Mouse (Mus musculus): Measurements from ENCODE around the gene Aldh18a1. TPM values are rescaled to one million over a fixed set of nuclear protein-coding genes. Genes with fewer than 3 reads are reported as not detected.

Gene Aldh18a1
- polyA plus RNA-seq, 1 experiment: 39.1 TPM

- Histone ChIP-seq H3K27me3 (ENCODE audit: control insufficient read depth, insufficient read depth, low read length, poor library complexity, severe bottlenecking) (no peaks in the 10 kb centered on the region), H3K9ac (ENCODE audit: low read depth, poor library complexity, severe bottlenecking) (no peak overlapping the region), H3K9me3 (replicated peaks; ENCODE audit: control insufficient read depth, insufficient read depth, low read length, poor library complexity, severe bottlenecking) (no peaks in the 10 kb centered on the region), H3K4me1 (ENCODE audit: control insufficient read depth, insufficient read depth, low read length) (no peaks in the 10 kb centered on the region), H3K36me3 (ENCODE audit: control insufficient read depth, insufficient read depth, low read length, poor library complexity, severe bottlenecking) (no peaks in the 10 kb centered on the region), H3K4me3 (ENCODE audit: low read depth, low read length) (no peak overlapping the region), H3K27ac (ENCODE audit: insufficient read depth, low read length) (no peak overlapping the region)
- no peak for TF ChIP-seq POLR2A (IDR thresholded peaks at IDR 0.05; ENCODE audit: insufficient read depth, low read length)
- TF ChIP-seq CTCF (IDR thresholded peaks at IDR 0.05; ENCODE audit: low read depth, low read length): no peak
- TF ChIP-seq EP300 (IDR thresholded peaks at IDR 0.05; ENCODE audit: insufficient read depth, low read depth, low read length): no peak
These were observed 57.9 kb downstream of the Aldh18a1 start for GRCm38 (mm10) chr19:40530323-40530722.

- H3K4me1 ChIP-seq (ENCODE audit: control insufficient read depth, insufficient read depth, low read length): no peaks in the 10 kb centered on the region
These were observed 60.0 kb downstream of the Aldh18a1 start for GRCm38 (mm10) chr19:40528254-40528653.

GRCm38 (mm10) chr19:40526367-40527014, 61.8 kb downstream of the Aldh18a1 start:
- no peak overlapping the region for H3K27ac ChIP-seq (ENCODE audit: insufficient read depth, low read length)
- H3K36me3 ChIP-seq (ENCODE audit: control insufficient read depth, insufficient read depth, low read length, poor library complexity, severe bottlenecking): no peaks in the 10 kb centered on the region
- no peak overlapping the region for H3K9ac ChIP-seq (ENCODE audit: low read depth, poor library complexity, severe bottlenecking)
- no peaks in the 10 kb centered on the region for H3K27me3 ChIP-seq (ENCODE audit: control insufficient read depth, insufficient read depth, low read length, poor library complexity, severe bottlenecking)
- H3K4me1 ChIP-seq (ENCODE audit: control insufficient read depth, insufficient read depth, low read length): no peaks in the 10 kb centered on the region
- H3K4me3 ChIP-seq (ENCODE audit: low read depth, low read length): no peak overlapping the region
- no peak for TF ChIP-seq CTCF (IDR thresholded peaks at IDR 0.05; ENCODE audit: low read depth, low read length)
- TF ChIP-seq EP300 (IDR thresholded peaks at IDR 0.05; ENCODE audit: insufficient read depth, low read depth, low read length): no peak
- TF ChIP-seq POLR2A (IDR thresholded peaks at IDR 0.05; ENCODE audit: insufficient read depth, low read length): no peak
- no peaks in the 10 kb centered on the region for H3K9me3 ChIP-seq (replicated peaks; ENCODE audit: control insufficient read depth, insufficient read depth, low read length, poor library complexity, severe bottlenecking)

More at GRCm38 (mm10) chr19:40528254-40528653, 60.0 kb downstream of the Aldh18a1 start:
- TF ChIP-seq POLR2A (IDR thresholded peaks at IDR 0.05; ENCODE audit: insufficient read depth, low read length): no peak
- no peak for TF ChIP-seq EP300 (IDR thresholded peaks at IDR 0.05; ENCODE audit: insufficient read depth, low read depth, low read length)
- TF ChIP-seq CTCF (IDR thresholded peaks at IDR 0.05; ENCODE audit: low read depth, low read length): no peak
- no peaks in the 10 kb centered on the region for H3K27me3 ChIP-seq (ENCODE audit: control insufficient read depth, insufficient read depth, low read length, poor library complexity, severe bottlenecking)
- H3K9me3 ChIP-seq (replicated peaks; ENCODE audit: control insufficient read depth, insufficient read depth, low read length, poor library complexity, severe bottlenecking): no peaks in the 10 kb centered on the region
- H3K36me3 ChIP-seq (ENCODE audit: control insufficient read depth, insufficient read depth, low read length, poor library complexity, severe bottlenecking): no peaks in the 10 kb centered on the region
- no peak overlapping the region for H3K27ac ChIP-seq (ENCODE audit: insufficient read depth, low read length)
- no peak overlapping the region for H3K9ac ChIP-seq (ENCODE audit: low read depth, poor library complexity, severe bottlenecking)
- H3K4me3 ChIP-seq (ENCODE audit: low read depth, low read length): no peak overlapping the region

GRCm38 (mm10) chr19:40523431-40524005, 64.7 kb downstream of the Aldh18a1 start:
- Histone ChIP-seq H3K27ac (ENCODE audit: insufficient read depth, low read length) (no peak overlapping the region), H3K27me3 (ENCODE audit: control insufficient read depth, insufficient read depth, low read length, poor library complexity, severe bottlenecking) (no peaks in the 10 kb centered on the region), H3K9ac (ENCODE audit: low read depth, poor library complexity, severe bottlenecking) (no peak overlapping the region), H3K9me3 (replicated peaks; ENCODE audit: control insufficient read depth, insufficient read depth, low read length, poor library complexity, severe bottlenecking) (no peaks in the 10 kb centered on the region), H3K4me1 (ENCODE audit: control insufficient read depth, insufficient read depth, low read length) (peaks cover 2% of the 10 kb centered on the region), H3K36me3 (ENCODE audit: control insufficient read depth, insufficient read depth, low read length, poor library complexity, severe bottlenecking) (no peaks in the 10 kb centered on the region), H3K4me3 (ENCODE audit: low read depth, low read length) (no peak overlapping the region)
- TF ChIP-seq CTCF (IDR thresholded peaks at IDR 0.05; ENCODE audit: low read depth, low read length) (no peak), EP300 (IDR thresholded peaks at IDR 0.05; ENCODE audit: insufficient read depth, low read depth, low read length) (no peak), POLR2A (IDR thresholded peaks at IDR 0.05; ENCODE audit: insufficient read depth, low read length) (no peak)

GRCm38 (mm10) chr19:40520403-40520802, 67.9 kb downstream of the Aldh18a1 start:
- Histone ChIP-seq H3K9ac (ENCODE audit: low read depth, poor library complexity, severe bottlenecking) (no peak overlapping the region), H3K4me1 (ENCODE audit: control insufficient read depth, insufficient read depth, low read length) (peaks cover 2% of the 10 kb centered on the region), H3K27ac (ENCODE audit: insufficient read depth, low read length) (no peak overlapping the region), H3K27me3 (ENCODE audit: control insufficient read depth, insufficient read depth, low read length, poor library complexity, severe bottlenecking) (no peaks in the 10 kb centered on the region), H3K9me3 (replicated peaks; ENCODE audit: control insufficient read depth, insufficient read depth, low read length, poor library complexity, severe bottlenecking) (no peaks in the 10 kb centered on the region), H3K4me3 (ENCODE audit: low read depth, low read length) (no peak overlapping the region), H3K36me3 (ENCODE audit: control insufficient read depth, insufficient read depth, low read length, poor library complexity, severe bottlenecking) (no peaks in the 10 kb centered on the region)
- no peak for TF ChIP-seq CTCF (IDR thresholded peaks at IDR 0.05; ENCODE audit: low read depth, low read length)
- TF ChIP-seq POLR2A (IDR thresholded peaks at IDR 0.05; ENCODE audit: insufficient read depth, low read length): no peak
- no peak for TF ChIP-seq EP300 (IDR thresholded peaks at IDR 0.05; ENCODE audit: insufficient read depth, low read depth, low read length)

- TF ChIP-seq CTCF (IDR thresholded peaks at IDR 0.05; ENCODE audit: low read depth, low read length) (no peak), POLR2A (IDR thresholded peaks at IDR 0.05; ENCODE audit: insufficient read depth, low read length) (no peak), EP300 (IDR thresholded peaks at IDR 0.05; ENCODE audit: insufficient read depth, low read depth, low read length) (no peak)
- Histone ChIP-seq H3K9ac (ENCODE audit: low read depth, poor library complexity, severe bottlenecking) (no peak overlapping the region), H3K9me3 (replicated peaks; ENCODE audit: control insufficient read depth, insufficient read depth, low read length, poor library complexity, severe bottlenecking) (no peaks in the 10 kb centered on the region), H3K36me3 (ENCODE audit: control insufficient read depth, insufficient read depth, low read length, poor library complexity, severe bottlenecking) (no peaks in the 10 kb centered on the region), H3K4me1 (ENCODE audit: control insufficient read depth, insufficient read depth, low read length) (peaks cover 2% of the 10 kb centered on the region), H3K4me3 (ENCODE audit: low read depth, low read length) (no peak overlapping the region), H3K27me3 (ENCODE audit: control insufficient read depth, insufficient read depth, low read length, poor library complexity, severe bottlenecking) (no peaks in the 10 kb centered on the region), H3K27ac (ENCODE audit: insufficient read depth, low read length) (no peak overlapping the region)
These were observed 69.6 kb downstream of the Aldh18a1 start for GRCm38 (mm10) chr19:40518706-40519105.

Measured in ES-Bruce4 (cell line).